Mouse (Mus musculus) olfactory bulb, adult 2 months (tissue): ENCODE measurements around the gene Pax9.

Experiments used
- CTCF ChIP-seq: fragments of 200-500 bp; IDR thresholded peaks from 2 replicates; pipeline ENCODE4 v1.5.1; 2012; ENCODE audit warnings: low read depth, mild to moderate bottlenecking, low read length, moderate library complexity; ENCODE audit not compliant: insufficient read depth
- POLR2A ChIP-seq: fragments of 200-500 bp; IDR thresholded peaks from 2 replicates; pipeline ENCODE4 v1.6.1; 2012; ENCODE audit warnings: mild to moderate bottlenecking, low read depth, low read length, moderate library complexity; ENCODE audit not compliant: insufficient read depth

- TF ChIP-seq CTCF (no peak), POLR2A (no peak)
These were observed 969 bp downstream of the Pax9 start for GRCm38 (mm10) chr12:56692536-56692935.
